Mouse (Mus musculus): ENCODE data around the gene Hectd4.
"Not testable (repeated sequence)": the region's sequence is repeated elsewhere in the genome, so short reads cannot be mapped to it uniquely, and the experiment has no call there.

Gene Hectd4

DNA sequence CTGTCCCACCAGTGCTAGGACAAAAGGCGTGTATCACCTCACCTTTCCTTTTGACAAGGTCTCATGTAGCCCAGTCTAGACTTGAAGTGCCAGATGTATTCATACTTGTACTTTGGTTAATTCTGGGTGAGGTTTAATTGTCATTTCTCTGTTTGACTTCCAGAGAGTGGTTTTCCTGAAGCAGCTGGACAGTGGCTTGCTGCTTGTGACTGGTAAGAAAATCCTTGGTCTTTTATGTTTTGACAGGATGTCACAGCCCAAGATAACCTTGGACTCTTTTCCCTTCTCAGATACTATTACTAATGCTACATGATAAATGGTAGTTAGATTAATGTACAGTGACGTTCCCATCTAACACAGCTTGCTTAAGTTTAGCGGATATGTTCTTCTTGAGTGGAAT lies 13.0 kb upstream of the Hectd4 start:
- no peak for DNase-seq

DNA sequence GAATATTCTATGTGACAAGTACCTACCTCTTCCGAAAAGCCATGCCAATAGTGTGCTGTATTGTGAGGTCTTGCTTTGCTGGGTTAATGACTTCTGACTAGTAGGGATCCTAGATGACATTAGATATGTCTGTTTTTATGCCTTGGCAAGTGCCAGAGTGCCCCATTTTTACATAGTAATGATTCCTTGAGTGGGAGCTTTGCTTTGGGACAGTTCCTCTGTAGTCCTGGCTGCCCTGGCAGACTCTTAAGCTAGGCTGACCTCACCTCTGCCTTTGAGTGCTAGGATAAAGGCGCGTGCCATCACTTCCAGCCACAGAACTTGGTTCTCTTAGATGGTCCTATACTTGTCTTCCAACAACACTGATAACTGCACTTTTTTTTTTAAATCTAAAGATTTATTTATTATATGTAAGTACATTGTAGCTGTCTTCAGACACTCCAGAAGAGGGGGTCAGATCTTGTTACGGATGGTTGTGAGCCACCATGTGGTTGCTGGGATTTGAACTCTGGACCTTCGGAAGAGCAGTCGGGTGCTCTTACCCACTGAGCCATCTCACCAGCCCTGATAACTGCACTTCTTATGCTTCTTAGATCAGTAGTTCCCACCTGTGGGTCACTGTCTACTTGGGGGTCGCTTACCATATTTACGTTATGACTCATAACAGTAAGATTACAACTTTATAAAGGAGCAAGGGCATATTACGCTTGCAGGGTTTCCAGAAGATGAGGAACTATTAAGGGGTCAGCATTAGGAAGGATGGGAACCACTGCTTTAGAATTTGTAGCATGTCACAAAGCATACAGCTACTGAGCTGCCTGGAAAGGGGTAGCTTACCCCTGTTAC lies 10.0 kb upstream of the Hectd4 start:
- DNase-seq, result no peak

DNA sequence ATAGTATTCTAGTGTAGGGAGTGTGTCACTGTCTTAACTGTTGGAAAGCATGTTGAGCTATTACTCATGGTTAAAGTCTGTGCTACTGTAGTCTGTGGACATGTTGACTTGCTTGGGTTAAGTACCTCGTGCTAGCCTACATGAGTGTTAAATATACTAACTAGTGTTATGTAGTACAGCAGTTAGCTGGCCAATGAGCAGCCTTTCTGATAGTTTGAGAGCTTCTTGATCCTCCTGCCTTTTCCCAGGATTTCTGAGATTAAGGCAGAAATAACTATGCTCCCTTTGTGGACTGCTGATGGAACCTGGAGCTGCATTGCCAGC lies 9.5 kb upstream of the Hectd4 start:
- no peak for DNase-seq

DNA sequence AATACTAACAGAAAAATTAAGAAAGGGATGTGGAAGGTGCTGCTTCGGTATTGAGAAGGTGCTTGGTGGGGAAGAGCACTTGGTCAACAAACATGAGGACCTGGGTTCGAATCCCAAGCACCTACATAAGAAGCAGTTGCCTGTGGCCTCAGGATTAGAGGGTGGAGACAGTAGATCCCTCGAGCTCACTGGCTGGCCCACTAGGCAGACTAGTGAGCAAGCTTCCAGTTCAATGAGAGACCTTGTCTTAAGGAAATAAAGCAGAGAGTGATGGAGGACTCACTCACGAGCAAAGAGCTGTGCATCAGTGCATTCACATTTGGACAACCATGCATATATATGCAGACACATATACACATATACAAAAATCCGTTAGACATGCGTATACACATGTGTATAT lies 7.9 kb upstream of the Hectd4 start:
- DNase-seq, result no peak

DNA sequence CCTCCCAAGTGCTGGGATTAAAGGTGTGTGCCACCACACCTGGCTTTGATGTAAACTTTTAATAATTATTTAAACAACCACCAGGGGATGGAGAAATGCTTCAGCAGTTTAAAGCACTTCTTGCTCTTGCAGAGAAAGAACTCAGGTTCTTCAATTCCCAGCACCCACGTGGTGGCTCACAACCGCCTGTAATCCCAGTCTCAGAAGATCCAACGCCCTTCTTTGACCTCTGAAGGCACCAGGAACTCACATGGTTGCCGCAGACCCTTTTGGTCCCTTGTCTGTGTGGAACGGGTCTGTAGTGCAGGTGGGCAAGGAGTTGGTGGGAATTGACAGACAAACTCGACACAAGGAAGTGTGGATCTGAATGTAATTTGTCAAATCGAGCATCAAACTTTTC lies 5.3 kb upstream of the Hectd4 start:
- DNase-seq, result no peak

DNA sequence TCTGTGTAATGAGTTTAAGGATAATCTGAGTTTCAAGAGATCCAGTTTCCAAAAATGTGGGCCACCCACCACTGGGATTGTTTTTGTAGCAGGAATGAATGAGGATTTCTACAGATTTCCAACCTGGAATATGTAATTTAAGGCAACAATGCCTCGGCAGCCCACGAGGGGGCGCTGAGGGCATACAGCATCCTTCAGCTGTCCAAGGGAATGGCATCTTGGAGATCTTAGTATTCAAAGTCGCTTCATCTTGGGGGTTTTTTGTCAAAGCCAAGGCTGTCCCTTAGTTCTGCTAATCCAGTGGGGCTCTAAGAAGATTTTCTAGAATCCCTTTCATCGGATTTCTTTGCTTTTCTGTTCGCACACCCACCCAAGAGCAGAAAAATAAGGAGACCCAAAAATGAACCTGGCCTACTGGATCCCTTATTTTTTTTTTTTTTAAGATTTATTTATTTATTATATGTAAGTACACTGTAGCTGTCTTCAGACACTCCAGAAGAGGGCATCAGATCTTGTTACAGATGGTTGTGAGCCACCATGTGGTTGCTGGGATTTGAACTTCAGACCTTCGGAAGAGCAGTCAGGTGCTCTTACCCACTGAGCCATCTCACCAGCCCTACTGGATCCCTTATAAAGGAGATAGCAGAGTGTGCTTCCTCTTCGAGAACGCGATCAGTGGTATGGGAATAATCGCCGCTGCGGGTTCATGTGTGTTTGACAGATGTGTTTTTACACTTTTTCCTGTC lies 4.5 kb upstream of the Hectd4 start:
- DNase-seq, result peak; percentile 84

DNA sequence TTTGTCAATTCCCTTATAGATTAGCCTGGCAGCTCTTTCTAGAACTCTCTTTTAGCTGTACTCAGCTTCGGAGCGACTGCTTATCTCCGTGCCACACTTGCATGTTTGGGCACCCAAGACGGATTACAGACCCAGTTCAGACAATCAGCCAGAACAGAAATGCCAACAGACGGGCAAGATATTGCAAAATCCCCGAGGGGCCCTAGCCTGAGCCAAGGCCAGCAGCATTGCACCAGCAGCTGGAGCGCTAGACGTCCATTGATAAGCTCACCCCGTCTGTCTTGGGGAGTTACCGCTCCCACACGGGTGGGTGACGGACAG lies 3.9 kb upstream of the Hectd4 start:
- no peak for DNase-seq

DNA sequence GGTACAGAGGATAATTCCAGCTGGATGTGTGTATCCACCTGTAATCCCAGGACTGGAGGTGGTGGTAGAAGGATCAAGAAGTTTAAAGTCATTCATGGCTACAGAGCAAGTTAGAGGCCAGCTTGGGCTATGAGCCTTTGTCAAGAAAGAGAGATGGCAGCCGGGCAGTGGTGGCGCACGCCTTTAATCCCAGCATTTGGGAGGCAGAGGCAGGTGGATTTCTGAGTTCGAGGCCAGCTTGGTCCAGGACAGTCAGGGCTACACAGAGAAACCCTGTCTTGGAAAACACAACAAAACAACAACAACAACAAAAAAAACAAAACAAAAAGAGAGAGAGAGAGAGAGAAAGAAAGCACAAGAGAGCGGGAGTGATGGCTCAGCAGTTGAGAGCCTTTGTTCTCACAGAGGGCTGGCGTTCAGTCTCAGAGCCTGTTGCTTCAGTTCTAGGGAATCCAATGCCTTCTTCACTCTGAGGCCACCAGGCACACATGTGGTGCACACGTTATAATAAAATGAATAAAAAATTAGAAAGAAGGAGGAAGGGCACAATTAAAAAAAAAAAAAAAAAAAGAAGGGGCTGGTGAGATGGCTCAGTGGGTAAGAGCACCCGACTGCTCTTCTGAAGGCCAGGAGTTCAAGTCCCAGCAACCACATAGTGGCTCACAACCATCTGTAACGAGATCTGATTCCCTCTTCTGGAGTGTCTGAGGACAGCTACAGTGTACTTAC lies 3.3 kb upstream of the Hectd4 start:
- DNase-seq, result not testable (repeated sequence)

DNA sequence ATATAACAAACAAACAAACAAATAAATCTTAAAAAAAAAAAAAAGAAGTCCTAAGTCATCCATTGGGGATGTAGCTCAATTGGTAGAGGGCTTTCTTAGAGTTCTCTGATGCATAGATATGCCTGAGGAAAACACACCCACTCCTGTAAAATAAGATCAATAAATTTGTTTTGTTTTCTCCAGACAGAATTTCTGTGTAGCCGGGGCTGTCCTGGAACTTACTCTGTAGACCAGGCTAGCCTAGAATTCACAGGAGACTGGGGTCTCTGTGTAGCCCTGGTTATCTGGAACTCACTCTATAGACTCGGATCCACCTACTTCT lies 2.7 kb upstream of the Hectd4 start:
- no peak for DNase-seq

DNA sequence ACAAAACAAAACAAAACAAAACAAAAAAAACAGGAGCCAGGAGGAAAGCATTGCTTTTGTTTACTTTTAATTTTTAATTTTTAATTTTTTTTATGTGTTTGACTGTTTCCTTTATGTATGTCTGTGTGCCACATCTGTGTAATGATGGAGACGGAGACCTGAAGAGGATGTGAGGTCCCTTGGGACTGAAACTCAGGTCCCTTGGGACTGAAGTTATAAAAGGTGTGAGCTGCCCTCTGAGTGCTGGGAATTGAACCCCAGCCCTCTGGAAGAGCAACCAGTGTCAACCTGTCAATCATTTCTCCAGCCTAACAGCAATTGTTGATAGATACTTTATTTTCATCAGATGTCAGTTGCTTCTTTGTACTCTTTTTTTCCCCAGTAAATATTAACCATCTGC lies 829 bp upstream of the Hectd4 start:
- no peak for DNase-seq

DNA sequence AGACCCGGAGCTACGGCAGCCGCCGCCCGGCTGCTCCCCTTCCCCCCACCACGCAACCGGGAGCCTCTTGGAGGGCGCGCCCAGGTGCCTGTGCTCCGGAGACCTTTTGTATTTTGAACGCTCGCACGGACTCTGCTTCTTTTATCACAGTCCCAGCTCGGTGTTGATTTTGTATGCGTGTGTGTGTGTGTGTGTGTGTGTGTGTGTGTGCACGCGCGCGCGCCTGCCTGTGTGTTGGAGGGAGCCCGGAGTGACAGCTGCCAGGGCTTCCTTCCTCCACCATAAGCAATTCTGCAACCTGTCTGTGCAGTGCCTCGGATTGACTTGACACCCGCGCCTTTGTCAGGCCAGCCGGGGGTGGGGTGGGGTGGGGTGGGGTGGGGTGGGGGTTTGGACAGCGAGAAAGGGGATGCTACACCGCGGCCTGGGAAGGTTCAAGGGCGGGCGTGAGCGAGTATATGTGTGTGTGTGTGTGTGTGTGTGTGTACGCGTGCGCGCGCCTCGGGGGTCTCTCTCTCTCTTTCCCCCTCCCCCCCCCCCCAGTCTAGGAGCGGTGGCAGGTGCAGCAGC lies 798 bp downstream of the Hectd4 start:
- DNase-seq, result peak; percentile 48

DNA sequence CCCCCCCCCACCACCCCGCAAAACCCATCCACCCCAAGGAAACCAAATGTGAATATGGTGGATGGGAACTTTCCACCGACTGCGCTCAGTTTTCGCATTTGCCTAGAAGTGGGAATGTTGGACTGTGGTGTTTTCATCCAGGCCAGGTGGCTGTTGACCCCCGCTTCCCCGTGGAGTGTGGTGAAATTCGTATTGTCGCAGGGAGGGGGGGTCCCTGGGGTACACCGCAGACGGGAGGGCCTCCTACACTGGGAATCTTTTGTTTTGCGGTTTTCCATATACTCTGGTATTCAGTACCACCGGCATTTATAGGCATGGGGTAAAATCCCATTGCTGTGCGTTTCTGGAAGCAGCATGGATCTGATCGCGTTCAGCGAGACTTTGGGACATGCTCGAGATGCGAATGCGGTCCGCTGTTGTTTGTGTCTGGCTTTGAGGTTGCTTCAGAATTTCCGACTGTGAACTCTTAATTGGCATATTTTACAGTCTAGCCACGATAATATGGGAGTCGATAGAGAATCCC lies 1.4 kb downstream of the Hectd4 start:
- no peak for DNase-seq

DNA sequence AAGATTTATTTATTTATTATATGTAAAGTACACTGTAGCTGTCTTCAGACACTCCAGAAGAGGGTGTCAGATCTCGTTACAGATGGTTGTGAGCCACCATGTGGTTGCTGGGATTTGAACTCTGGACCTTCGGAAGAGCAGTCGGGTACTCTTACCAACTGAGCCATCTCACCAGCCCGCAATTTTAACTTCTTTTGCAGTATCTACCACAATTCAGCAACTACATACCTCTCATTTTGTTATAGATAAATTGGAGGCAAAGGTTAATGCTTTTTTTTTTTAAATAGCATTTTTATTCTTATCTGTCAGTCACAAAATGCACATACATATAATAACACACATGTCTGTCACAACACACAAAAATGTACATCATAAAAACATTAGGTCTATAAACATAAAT lies 4.0 kb downstream of the Hectd4 start:
- DNase-seq, result not testable (repeated sequence)

DNA sequence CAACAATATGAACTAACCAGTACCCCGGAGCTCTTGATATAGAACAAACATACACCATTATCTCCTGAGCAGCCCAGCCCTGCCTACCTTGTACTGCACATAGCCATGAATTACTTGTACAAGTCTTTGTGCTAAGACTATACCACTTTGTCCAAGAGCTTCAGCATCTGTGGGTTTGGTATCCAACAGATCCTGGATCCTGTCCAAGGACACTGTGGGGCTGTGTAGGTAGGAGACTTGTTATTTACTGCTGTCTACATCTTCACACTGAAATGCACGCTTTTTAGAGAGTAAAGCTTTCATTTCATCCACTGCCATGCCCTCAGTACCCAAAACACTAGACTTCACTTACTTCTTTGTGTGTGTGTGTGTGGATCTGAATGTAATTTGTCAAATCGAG lies 4.8 kb downstream of the Hectd4 start:
- DNase-seq, result no peak

DNA sequence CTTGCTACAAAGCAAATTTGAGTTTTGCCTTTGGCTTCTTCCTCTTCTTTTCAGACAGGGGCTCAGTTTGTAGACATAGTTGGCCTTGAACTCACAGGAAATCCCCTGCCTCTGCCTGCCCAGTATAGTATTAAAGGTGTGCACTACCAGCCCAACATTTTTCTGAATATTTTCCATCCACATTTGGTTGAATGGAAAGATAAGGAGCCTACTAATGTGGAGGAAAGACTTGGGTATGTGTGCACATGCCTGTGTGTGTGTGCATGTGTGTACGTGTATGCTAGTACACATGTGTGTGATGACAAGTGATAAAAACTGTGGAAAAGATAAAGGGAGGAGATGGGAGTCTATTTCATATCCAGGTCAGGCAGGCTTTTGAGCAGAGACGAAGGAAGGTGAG lies 5.8 kb downstream of the Hectd4 start:
- no peak for DNase-seq

DNA sequence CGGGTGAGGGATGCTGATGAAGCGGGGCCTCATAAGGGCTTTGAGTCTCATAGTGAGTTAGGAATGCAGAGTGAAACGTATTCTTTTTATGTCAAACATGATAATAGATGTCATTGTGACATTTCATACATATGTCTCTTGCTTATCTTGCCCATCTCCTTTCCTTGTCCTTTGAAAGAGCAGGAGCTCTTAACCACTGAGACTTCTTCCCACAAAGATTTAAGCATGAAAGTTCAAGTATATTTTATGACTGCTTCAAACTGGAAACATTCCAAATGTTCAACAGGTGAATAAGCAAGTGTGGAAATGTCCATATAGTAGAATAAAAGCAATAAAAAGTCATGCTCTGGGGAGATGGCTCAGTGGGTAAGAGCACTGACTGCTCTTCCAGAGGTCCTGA lies 6.4 kb downstream of the Hectd4 start:
- no peak for DNase-seq

DNA sequence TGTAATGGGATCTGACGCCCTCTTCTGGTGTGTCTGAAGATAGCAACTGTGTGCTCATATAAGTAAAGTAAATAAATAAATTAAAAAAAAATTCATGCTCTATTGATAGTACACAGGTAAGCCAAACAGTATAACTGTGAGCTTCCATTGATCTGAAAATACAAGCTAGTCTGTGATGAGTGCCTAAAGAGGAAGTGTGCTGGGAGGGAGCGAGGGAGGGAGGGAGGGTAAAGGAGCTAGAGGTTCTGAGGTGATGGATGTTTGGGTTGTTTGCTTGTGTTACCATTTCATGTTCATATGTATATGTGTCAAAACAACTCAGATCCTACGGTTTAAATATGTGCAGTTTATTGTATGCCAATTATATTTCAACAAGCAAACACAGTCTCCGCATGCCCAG lies 6.8 kb downstream of the Hectd4 start:
- DNase-seq, result no peak

DNA sequence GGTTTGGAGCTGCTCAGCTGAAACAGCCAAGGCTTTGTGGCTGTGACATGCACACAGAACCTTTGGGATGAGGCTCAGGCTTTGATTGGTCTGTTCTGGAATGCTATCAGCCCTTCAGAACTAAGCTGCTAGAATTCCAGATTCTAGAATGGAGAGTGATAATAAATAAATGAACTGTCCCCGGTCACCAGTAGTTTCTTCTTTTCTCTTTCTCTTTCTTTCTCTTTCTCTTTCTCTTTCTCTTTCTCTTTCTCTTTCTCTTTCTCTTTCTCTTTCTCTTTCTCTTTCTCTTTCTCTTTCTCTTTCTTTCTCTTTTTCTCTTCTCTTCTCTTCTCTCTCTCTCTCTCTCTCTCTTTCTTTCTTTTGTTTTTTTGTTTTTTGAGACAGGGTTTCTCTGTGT lies 7.3 kb downstream of the Hectd4 start:
- DNase-seq, result not testable (repeated sequence)

DNA sequence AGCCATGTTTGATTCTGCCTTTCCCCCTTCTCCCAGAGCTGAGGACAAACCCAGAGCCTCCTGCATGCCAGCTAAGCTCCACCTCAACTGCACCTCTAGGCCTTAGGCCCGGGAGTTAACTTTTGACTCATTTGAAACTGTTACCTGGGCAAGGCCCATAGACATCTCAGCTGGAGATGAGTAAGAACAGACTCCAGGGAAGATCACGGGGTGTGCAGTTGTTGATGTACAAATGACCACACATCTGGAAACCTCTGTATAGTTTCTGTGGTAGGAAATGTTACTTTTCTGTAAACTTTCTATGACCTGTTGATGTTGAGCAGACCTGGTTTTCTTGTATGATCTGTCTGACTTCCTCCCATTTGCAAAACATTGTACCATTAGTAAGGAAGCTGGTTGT lies 9.2 kb downstream of the Hectd4 start:
- no peak for DNase-seq

DNA sequence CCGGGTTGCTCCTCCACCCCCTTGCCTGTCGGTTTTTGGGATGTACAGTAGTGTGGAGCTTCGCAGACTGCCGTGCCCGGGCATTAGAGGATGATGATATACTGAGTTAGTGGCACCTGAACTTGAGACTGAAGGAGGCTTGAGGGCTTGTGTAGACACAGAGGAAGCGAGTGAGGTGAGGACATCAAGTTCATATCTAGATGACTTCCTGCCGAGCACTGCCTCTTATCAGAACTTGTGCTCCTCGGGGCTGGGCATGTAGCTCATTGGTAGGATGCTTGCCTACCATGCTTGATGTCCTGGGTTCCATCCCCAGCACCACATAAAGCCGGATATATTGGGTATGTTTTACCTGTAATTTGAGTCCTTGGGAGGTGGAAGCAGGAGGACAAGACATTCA lies 10.8 kb downstream of the Hectd4 start:
- no peak for DNase-seq

DNA sequence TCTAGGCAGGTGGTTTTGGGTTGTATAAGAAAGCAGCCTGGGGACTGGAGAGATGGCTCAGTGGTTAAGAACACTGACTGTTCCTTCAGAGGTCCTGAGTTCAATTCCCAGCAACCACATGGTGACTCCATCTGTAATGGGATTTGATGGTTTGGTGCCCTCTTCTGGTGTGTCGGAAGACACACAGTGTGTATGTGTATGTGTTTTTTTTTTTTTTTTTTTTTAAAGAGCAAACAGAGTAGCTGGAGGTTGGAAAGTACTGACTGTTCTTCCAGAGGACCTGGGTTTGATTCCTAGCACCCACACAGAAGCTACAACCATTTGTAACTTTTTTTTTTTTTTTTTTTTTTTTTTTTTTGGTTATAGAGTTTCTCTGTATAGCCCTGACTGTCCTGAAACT lies 12.8 kb downstream of the Hectd4 start:
- DNase-seq, result no peak

DNA sequence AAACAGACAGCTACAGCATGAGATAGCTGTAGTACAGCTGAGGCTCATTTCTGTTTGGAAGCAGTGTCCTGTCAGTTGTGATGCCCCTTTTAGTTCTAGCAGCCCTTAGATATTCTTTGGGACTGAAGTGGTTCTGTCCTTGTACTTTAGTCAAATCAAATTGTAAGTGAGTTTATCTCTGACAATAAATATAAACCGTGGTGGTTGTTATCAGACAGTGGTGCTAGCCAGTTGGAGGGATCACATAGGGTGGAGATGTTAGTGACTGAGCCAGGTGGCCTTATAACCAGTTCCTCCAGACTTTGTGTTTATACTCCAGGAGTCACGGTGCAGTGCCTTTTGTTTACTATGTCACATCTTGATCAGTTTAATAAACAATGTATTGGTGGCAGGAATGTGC lies 13.7 kb downstream of the Hectd4 start:
- no peak for DNase-seq

DNA sequence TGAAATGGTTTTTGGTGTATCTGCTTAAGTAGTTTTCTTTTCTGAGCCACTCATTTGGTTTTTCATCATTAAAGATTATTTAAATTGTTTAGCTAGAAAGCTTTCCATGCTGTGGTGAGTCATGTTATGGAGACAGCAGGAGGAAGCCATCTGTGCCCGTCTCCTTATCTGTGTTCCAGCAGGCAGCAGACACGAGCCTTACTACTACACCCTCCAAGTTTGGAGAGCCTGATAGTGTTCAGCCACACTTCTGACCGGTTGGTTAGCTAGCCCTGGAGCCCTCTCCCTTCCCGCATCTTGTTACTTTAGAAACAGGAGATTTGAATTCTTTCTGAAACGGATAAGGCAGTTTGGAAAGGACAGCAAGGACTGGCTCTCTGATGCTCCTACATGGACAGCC lies 16.2 kb downstream of the Hectd4 start:
- DNase-seq, result no peak

DNA sequence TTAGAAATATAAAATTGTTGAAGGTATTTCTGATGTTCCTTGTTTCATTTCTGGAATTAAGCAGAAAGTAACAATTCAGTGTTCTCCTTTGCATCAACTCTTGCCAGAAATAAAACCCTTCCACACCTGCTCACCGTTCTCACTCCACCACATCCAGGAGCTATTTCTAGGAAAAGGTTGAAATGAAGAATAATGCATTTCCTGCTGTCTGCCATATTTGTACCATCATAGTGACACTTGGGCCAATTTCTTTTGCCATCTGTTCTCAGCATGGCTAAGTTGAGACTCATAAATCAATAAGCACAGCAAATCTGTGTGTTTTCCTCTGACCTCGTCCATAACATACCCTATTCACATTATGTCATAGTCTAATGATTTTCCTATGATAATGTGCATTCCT lies 18.2 kb downstream of the Hectd4 start:
- no peak for DNase-seq
